Mouse (Mus musculus): ENCODE measurements around the gene Ano2.

DNA sequence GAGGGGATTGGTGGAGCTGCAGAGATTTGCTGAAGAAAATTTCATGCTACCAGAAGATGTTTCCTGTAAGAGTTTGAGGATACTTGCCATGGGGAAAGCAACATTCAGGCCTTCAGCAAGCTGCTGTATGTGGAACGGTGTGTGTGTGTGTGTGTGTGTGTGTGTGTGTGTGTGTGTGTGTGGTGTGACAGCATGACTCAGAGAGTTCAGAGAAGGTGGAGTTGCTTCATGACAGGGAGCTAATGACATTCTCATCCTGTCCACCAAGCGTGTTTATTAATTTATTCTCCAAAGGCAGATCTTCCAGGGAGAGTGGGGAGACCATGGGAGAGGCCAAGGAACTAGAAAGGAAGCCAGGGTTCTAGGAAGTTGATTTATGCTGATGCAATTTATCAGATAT lies 26.3 kb upstream of the Ano2 start:
- TF ChIP-seq CTCF (conservative IDR thresholded peaks at IDR 0.05 in 1 of 2, IDR thresholded peaks at IDR 0.05 in 1 of 2; ENCODE audit: low read depth in 2 of 2, low read length in 2 of 2) (no peak), POLR2A (IDR thresholded peaks at IDR 0.05; ENCODE audit: low read depth, low read length) (no peak)
